Mouse (Mus musculus) kidney, adult 2 months (tissue): Measurements from ENCODE around the gene Cd244a. TPM values are rescaled to one million over a fixed set of nuclear protein-coding genes. Genes with fewer than 3 reads are reported as not detected.

ENCODE experiments used
- DNase-seq: peaks from one replicate; pipeline ENCODE4 v3.0.0; 2021
- H3K27ac ChIP-seq: fragments of 200-500 bp; 2 replicates; pipeline ENCODE4 v1.5.1; 2012; ENCODE audit warnings: low read depth, low read length, control low read depth, inconsistent platforms; ENCODE audit not compliant: insufficient read depth
- H3K27me3 ChIP-seq: fragments of 200-500 bp; replicated peaks from 2 replicates; pipeline ENCODE4 v1.6.1; 2012; ENCODE audit warnings: mild to moderate bottlenecking, moderate library complexity, low read length, inconsistent platforms; ENCODE audit not compliant: control insufficient read depth, insufficient read depth
- H3K36me3 ChIP-seq: fragments of 200-500 bp; 2 replicates; pipeline ENCODE4 v1.6.1; 2012; ENCODE audit warnings: mild to moderate bottlenecking, moderate library complexity, low read length, inconsistent platforms; ENCODE audit not compliant: control insufficient read depth, insufficient read depth
- H3K4me1 ChIP-seq: fragments of 200-500 bp; 2 replicates; pipeline ENCODE4 v1.6.1; 2011; ENCODE audit warnings: low read length; ENCODE audit not compliant: control insufficient read depth, insufficient read depth
- H3K4me3 ChIP-seq: fragments of 200-500 bp; 2 replicates; pipeline ENCODE4 v1.5.1; 2011; ENCODE audit warnings: mild to moderate bottlenecking, low read depth, low read length, control low read depth; ENCODE audit not compliant: insufficient read depth
- CTCF ChIP-seq: fragments of 200-500 bp; conservative IDR thresholded peaks from 2 replicates; pipeline ENCODE4 v1.5.1; 2011; ENCODE audit warnings: low read depth, mild to moderate bottlenecking, control low read depth, low read length, moderate library complexity, mixed read lengths; ENCODE audit not compliant: insufficient read depth, insufficient read length
- POLR2A ChIP-seq: fragments of 200-500 bp; IDR thresholded peaks from one replicate; pipeline ENCODE4 v1.6.1; 2011; ENCODE audit warnings: low read depth, low read length, control low read depth
- WGBS: fragments of 180-500 bp; shearing (Covaris S2); methylation state at CpG from one replicate; pipeline ENCODE4 v1.1.7; 2018; 5-methylcytosine and 5-hydroxymethylcytosine counted together
- polyA plus RNA-seq: library from polyadenylated mRNA; depleted of rRNA; stranded (reverse); fragments of >200 nt; gene quantifications from 2 replicates; pipeline ENCODE4 v1.2.3, GENCODE M21; 2012

The Cd244a gene
- polyA plus RNA-seq, 1 experiment, result 0.53 TPM

GRCm38 (mm10) chr1:171535194-171535593 is 23.8 kb upstream of the Cd244a start, which contains the start of gene Itln1:
TSS of gene Itln1 (minus strand) at chr1:171535294.
- 97% methylated on average over 1 of the region's 1 CpGs for WGBS
- no peaks in the 10 kb centered on the region for H3K4me1 ChIP-seq
- no peaks in the 10 kb centered on the region; the same call in 1 of the 2 replicates for H3K27me3 ChIP-seq

GRCm38 (mm10) chr1:171540694-171541093 is 18.3 kb upstream of the Cd244a start:
- 80% methylated on average over 1 of the region's 1 CpGs for WGBS
- no peaks in the 10 kb centered on the region for H3K27me3 ChIP-seq

More at GRCm38 (mm10) chr1:171535194-171535593, 23.8 kb upstream of the Cd244a start, which contains the start of gene Itln1:
- TF ChIP-seq POLR2A, result no peak
- Histone ChIP-seq H3K36me3 (no peaks in the 10 kb centered on the region), H3K4me3 (no peak within 1 kb of the TSS), H3K27ac (no peak within 1 kb of the TSS)
- DNase-seq, result no peak

GRCm38 (mm10) chr1:171551326-171551725 is 7.7 kb upstream of the Cd244a start:
- H3K4me1 ChIP-seq, result no peaks in the 10 kb centered on the region
- no peak overlapping the region for H3K4me3 ChIP-seq
- 44% methylated on average over 7 of the region's 7 CpGs for WGBS
- H3K27ac ChIP-seq, result no peak overlapping the region
- no peak for DNase-seq
- no peak for TF ChIP-seq POLR2A
- no peak for TF ChIP-seq CTCF
- H3K36me3 ChIP-seq, result no peaks in the 10 kb centered on the region
- H3K27me3 ChIP-seq, result no peaks in the 10 kb centered on the region

More at GRCm38 (mm10) chr1:171540694-171541093, 18.3 kb upstream of the Cd244a start:
- H3K4me3 ChIP-seq, result no peak overlapping the region
- no peaks in the 10 kb centered on the region for H3K36me3 ChIP-seq
- H3K27ac ChIP-seq, result no peak overlapping the region
- no peak for TF ChIP-seq CTCF
- TF ChIP-seq POLR2A, result no peak
- H3K4me1 ChIP-seq, result no peaks in the 10 kb centered on the region
- DNase-seq, result no peak

GRCm38 (mm10) chr1:171552230-171552629 is 6.8 kb upstream of the Cd244a start:
- no peak overlapping the region for H3K27ac ChIP-seq
- WGBS, result 75% methylated on average over 2 of the region's 2 CpGs
- TF ChIP-seq POLR2A, result no peak
- no peak for TF ChIP-seq CTCF

GRCm38 (mm10) chr1:171553359-171554341 is 5.3 kb upstream of the Cd244a start:
- no peak for DNase-seq
- H3K36me3 ChIP-seq, result no peaks in the 10 kb centered on the region
- H3K27me3 ChIP-seq, result no peaks in the 10 kb centered on the region
- H3K4me3 ChIP-seq, result no peak overlapping the region
- 76% methylated on average over 11 of the region's 11 CpGs for WGBS
- no peaks in the 10 kb centered on the region for H3K4me1 ChIP-seq
- H3K27ac ChIP-seq, result no peak overlapping the region
- no peak for TF ChIP-seq POLR2A
- no peak for TF ChIP-seq CTCF

More at GRCm38 (mm10) chr1:171552230-171552629, 6.8 kb upstream of the Cd244a start:
- H3K36me3 ChIP-seq, result no peaks in the 10 kb centered on the region
- no peak overlapping the region for H3K4me3 ChIP-seq
- no peak for DNase-seq
- H3K27me3 ChIP-seq, result no peaks in the 10 kb centered on the region
- no peaks in the 10 kb centered on the region for H3K4me1 ChIP-seq

GRCm38 (mm10) chr1:171556366-171556765 is 2.6 kb upstream of the Cd244a start:
- H3K4me3 ChIP-seq, result no peak overlapping the region
- no peak overlapping the region for H3K27ac ChIP-seq
- no peak for DNase-seq
- no peaks in the 10 kb centered on the region for H3K4me1 ChIP-seq
- 80% methylated on average over 2 of the region's 2 CpGs for WGBS
- TF ChIP-seq POLR2A, result no peak
- TF ChIP-seq CTCF, result no peak
- H3K27me3 ChIP-seq, result no peaks in the 10 kb centered on the region
- no peaks in the 10 kb centered on the region for H3K36me3 ChIP-seq

GRCm38 (mm10) chr1:171558407-171558806 is 586 bp upstream of the Cd244a start:
- Histone ChIP-seq H3K4me3 (no peak overlapping the region), H3K4me1 (no peaks in the 10 kb centered on the region), H3K36me3 (no peaks in the 10 kb centered on the region), H3K27ac (no peak overlapping the region), H3K27me3 (no peaks in the 10 kb centered on the region)
- TF ChIP-seq CTCF (no peak), POLR2A (no peak)
- no peak for DNase-seq
- WGBS, result 72% methylated on average over 6 of the region's 6 CpGs
